Mouse (Mus musculus) midbrain, embryonic 10.5 days (tissue): ENCODE measurements around the gene Slc7a9. TPM values are rescaled to one million over a fixed set of nuclear protein-coding genes. Genes with fewer than 3 reads are reported as not detected.

Source experiments
- DNase-seq: peaks from one replicate; pipeline ENCODE4 v3.0.0-alpha.2; 2017; ENCODE audit warnings: low spot score
- H3K27ac ChIP-seq: fragments of 300-500 bp; sonication (generic); replicated peaks from 2 replicates; pipeline ENCODE4 v1.5.1; 2016; ENCODE audit warnings: mild to moderate bottlenecking
- H3K27me3 ChIP-seq: fragments of 300-500 bp; sonication (generic); 2 replicates; pipeline ENCODE4 v1.6.1; 2016; ENCODE audit warnings: low read depth, mild to moderate bottlenecking; ENCODE audit not compliant: poor library complexity, severe bottlenecking
- H3K36me3 ChIP-seq: fragments of 300-500 bp; sonication (generic); 2 replicates; pipeline ENCODE4 v1.6.1; 2016; ENCODE audit warnings: mild to moderate bottlenecking, moderate library complexity
- H3K4me1 ChIP-seq: fragments of 300-500 bp; sonication (generic); 2 replicates; pipeline ENCODE4 v1.6.1; 2016
- H3K4me3 ChIP-seq: fragments of 300-500 bp; sonication (generic); 2 replicates; pipeline ENCODE4 v1.5.1; 2016; ENCODE audit warnings: mild to moderate bottlenecking, moderate library complexity
- H3K9me3 ChIP-seq: fragments of 300-500 bp; sonication (generic); replicated peaks from 2 replicates; pipeline ENCODE4 v1.6.1; 2016; ENCODE audit warnings: mild to moderate bottlenecking
- WGBS: fragments of 180-500 bp; shearing (Covaris S2); methylation state at CpG from one replicate; pipeline ENCODE4 v1.1.7; 2016; 5-methylcytosine and 5-hydroxymethylcytosine counted together
- polyA plus RNA-seq: library from polyadenylated mRNA; unstranded; fragments of >200 nt; fragmentation: Nextera tagmentation; extraction: Ambion mirVana; gene quantifications from 2 replicates; pipeline ENCODE4 v1.2.1, GENCODE M21; 2016

Gene Slc7a9
- polyA plus RNA-seq, 1 experiment from 2014 or later = 0.17 TPM

DNA sequence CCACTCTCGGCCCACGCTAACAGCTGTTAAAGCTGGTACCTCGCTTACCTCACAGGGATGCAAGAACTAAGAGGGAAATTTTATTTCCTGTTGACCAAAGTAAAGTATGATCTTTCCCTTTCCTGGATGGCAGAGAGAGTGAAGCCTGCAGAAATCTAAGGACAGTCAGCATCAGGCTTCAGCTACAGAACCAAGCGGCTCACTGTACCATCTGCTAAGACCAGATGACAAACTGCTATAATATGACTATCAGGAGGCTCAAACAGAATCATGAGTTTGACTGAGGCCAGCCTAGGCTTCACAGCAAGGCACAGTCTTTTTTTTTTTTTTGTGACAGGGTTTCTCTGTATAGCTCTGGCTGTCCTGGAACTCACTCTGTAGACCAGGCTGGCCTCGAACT is 16.4 kb downstream of the Slc7a9 start:
- H3K9me3 ChIP-seq = no peaks in the 10 kb centered on the region
- H3K4me3 ChIP-seq = no peak overlapping the region
- H3K36me3 ChIP-seq = no peaks in the 10 kb centered on the region
- H3K27me3 ChIP-seq = no peaks in the 10 kb centered on the region
- no peak overlapping the region for H3K27ac ChIP-seq
- no peaks in the 10 kb centered on the region for H3K4me1 ChIP-seq
- no peak for DNase-seq
- WGBS = 96% methylated on average over 5 of the region's 5 CpGs

DNA sequence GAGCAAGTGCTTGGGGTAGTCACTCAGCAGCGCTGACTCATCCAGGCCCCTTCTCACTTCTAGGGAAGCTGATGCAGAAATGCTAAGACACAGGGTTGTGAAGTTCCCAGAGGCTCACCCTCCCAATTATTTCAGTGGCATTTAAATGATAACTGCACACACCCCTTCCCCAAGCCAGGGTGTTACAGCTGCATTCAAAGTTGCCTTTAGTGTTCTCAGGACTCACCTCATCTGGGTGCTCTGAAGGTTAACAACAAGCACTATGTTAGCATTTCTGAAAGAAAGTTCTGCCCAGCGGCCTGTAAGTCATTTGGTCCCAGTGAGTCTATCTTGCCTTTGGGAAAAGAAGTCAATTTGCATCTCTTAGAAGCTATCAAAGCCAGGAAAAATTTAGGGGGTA is 19.3 kb downstream of the Slc7a9 start:
- H3K4me1 ChIP-seq = no peaks in the 10 kb centered on the region
- WGBS = 68% methylated on average over 2 of the region's 2 CpGs
- H3K36me3 ChIP-seq = no peaks in the 10 kb centered on the region
- no peak overlapping the region for H3K27ac ChIP-seq
- no peaks in the 10 kb centered on the region for H3K27me3 ChIP-seq
- H3K4me3 ChIP-seq = no peak overlapping the region
- no peaks in the 10 kb centered on the region for H3K9me3 ChIP-seq
- DNase-seq = no peak

DNA sequence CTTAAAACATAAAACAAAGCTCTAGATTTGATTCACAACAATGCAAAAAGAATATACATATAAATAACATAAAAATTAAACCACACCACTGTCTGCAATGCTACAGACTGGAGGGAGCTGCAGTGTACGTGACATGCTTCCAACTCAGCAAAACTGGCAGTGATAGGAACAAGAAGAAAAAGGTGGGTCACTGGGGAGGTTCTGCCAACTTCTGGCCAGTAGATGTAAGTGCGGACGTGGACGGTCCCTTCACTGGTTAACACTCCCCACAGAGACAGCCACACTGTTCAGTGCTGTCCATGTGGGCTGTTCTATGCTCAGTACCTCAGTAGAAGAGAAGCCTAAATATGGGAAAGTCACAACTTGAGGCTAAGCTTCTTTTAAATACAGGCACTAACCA is 22.2 kb downstream of the Slc7a9 start:
- DNase-seq = no peak
- Histone ChIP-seq H3K27ac (no peak overlapping the region), H3K9me3 (no peaks in the 10 kb centered on the region), H3K4me3 (no peak overlapping the region), H3K27me3 (no peaks in the 10 kb centered on the region), H3K36me3 (no peaks in the 10 kb centered on the region), H3K4me1 (no peaks in the 10 kb centered on the region)
- 39% methylated on average over 4 of the region's 4 CpGs for WGBS

DNA sequence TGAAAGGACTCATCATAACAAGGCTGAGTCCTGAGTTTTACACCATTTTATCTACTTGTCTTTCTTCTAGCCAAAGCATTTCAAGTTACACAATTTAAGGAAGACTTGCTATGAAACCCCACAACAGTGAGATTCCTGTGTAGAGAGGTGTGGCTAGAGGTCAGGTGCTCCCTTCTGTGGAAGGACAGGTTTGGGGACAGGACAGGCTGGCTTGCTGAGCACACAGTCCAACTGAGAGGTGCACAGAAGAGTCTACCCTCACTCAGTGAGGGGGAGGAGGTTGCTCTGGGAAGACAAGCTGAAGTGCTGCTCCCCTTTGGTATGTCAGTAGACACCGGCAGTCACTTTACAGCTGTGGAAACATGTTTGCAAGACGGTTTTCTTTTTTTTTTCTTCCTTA is 27.9 kb downstream of the Slc7a9 start:
- no peaks in the 10 kb centered on the region for H3K36me3 ChIP-seq
- no peaks in the 10 kb centered on the region for H3K4me1 ChIP-seq
- H3K27me3 ChIP-seq = no peaks in the 10 kb centered on the region
- no peak overlapping the region for H3K27ac ChIP-seq
- 83% methylated on average over 2 of the region's 2 CpGs for WGBS
- no peaks in the 10 kb centered on the region for H3K9me3 ChIP-seq
- no peak overlapping the region for H3K4me3 ChIP-seq
- no peak for DNase-seq

DNA sequence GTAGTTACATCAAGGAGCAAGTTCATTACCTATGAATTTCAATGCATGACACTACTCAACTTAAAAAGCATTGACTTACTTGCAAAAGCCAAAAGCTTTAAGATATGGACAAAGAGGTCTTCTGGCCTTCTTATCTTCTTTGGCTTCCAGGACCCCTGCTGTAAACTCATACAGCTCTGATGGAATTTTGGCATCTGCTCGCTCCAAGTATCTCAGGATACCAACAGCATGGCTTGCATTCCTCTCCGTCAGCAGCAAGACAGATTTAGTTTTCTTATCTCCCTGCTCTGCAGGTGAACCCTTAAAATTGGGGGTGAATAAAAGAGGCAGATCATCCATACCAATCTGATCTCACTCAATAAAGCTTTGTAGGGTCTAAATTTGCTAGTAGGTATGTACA is 36.5 kb downstream of the Slc7a9 start:
- DNase-seq = no peak
- Histone ChIP-seq H3K4me1 (no peaks in the 10 kb centered on the region), H3K4me3 (no peak overlapping the region), H3K27ac (no peak overlapping the region), H3K9me3 (no peaks in the 10 kb centered on the region), H3K36me3 (no peaks in the 10 kb centered on the region), H3K27me3 (no peaks in the 10 kb centered on the region)
- WGBS = 79% methylated on average over 2 of the region's 2 CpGs

DNA sequence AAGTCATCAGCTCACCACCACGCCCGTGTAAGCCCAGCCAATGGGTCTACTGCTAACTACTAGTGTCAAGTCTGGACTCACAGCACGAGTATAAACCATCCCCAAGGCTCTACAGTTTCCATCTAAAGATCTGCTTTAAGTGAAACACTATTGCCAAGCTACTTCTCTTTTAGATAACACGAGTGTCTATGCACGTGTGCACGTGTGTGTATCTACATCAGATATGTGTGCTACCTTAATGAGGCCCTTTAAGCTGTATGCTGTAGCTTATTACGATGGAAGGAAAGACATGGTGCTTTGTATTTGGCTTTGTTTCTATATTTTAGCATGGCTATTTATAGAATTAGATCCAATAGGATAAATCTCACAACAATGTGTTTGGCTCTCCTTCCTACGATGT is 38.0 kb downstream of the Slc7a9 start:
- Histone ChIP-seq H3K4me1 (no peaks in the 10 kb centered on the region), H3K27me3 (no peaks in the 10 kb centered on the region)
- 88% methylated on average over 8 of the region's 8 CpGs for WGBS

DNA sequence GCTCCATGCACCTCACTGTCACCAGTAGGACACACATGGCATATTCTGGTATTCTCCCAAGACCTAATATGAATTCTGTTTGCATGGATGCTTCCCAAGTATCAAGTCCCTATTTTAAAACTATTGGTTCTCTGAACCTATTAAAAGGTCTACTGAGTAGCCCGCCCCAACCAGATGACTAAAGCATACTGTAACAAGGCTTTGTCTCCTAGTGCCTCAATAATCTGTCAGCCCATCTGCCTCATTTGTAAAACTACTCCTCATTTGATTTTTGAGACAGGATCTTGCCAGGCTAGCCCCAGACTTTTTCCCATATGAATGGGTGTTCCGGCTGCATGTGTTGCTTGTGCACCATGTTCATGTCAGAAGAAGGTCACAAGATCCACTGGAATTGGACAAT is 41.6 kb downstream of the Slc7a9 start:
- no peak overlapping the region for H3K27ac ChIP-seq
- H3K36me3 ChIP-seq = no peaks in the 10 kb centered on the region
- DNase-seq = no peak
- no peak overlapping the region for H3K4me3 ChIP-seq
- no peaks in the 10 kb centered on the region for H3K4me1 ChIP-seq
- no peaks in the 10 kb centered on the region for H3K9me3 ChIP-seq
- WGBS = 90% methylated on average over 2 of the region's 2 CpGs
- no peaks in the 10 kb centered on the region for H3K27me3 ChIP-seq

More for the DNA sequence above, 38.0 kb downstream of the Slc7a9 start:
- no peak overlapping the region for H3K4me3 ChIP-seq
- H3K9me3 ChIP-seq = no peaks in the 10 kb centered on the region
- no peak overlapping the region for H3K27ac ChIP-seq
- DNase-seq = no peak
- no peaks in the 10 kb centered on the region for H3K36me3 ChIP-seq

DNA sequence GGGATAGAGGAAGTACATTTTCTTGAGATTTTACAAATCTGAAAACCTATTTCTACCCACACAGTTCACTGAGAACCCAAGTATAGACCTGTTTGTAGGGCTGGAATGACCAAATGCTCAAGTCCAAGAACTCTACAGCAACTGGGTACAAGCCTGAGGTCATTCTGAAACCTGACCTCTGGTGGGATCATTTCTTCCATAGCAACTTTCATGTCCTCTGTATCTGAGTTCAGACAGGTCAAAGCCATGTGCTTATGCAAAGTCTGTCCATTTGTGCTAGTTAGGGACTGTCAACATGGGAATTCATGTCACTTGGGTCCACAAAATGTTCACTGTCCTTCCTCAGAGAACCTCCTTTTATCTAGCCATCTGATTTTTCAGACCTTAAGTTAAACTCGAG is 42.4 kb downstream of the Slc7a9 start:
- no peak for DNase-seq
- 82% methylated on average over 1 of the region's 1 CpGs for WGBS
- H3K27ac ChIP-seq = no peak overlapping the region
- no peaks in the 10 kb centered on the region for H3K4me1 ChIP-seq
- no peak overlapping the region for H3K4me3 ChIP-seq
- no peaks in the 10 kb centered on the region for H3K36me3 ChIP-seq
- no peaks in the 10 kb centered on the region for H3K9me3 ChIP-seq
- no peaks in the 10 kb centered on the region for H3K27me3 ChIP-seq

DNA sequence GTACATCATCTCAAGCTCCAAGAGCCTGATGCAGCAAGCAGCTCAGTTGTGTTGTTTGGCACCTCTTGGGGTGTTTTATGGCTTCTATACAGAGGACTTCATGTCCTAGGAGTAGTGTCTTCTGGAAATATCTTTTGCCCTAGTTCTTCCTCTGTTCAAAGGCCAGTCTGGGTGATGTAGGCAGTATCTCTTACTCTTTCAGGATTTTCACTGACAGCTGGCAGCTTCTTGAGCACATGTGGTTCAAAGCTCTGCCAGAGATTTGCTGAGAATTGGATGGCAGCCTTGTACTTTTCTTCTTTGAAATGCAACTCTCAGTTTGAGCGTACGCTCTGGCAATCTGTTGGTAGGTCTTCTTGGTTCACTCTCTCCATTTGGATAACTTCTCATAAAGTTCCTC is 48.9 kb downstream of the Slc7a9 start:
- Histone ChIP-seq H3K4me3 (no peak overlapping the region), H3K4me1 (no peaks in the 10 kb centered on the region), H3K27ac (no peak overlapping the region), H3K36me3 (no peaks in the 10 kb centered on the region), H3K27me3 (no peaks in the 10 kb centered on the region), H3K9me3 (no peaks in the 10 kb centered on the region)
- WGBS = 98% methylated on average over 2 of the region's 2 CpGs
- DNase-seq = no peak

DNA sequence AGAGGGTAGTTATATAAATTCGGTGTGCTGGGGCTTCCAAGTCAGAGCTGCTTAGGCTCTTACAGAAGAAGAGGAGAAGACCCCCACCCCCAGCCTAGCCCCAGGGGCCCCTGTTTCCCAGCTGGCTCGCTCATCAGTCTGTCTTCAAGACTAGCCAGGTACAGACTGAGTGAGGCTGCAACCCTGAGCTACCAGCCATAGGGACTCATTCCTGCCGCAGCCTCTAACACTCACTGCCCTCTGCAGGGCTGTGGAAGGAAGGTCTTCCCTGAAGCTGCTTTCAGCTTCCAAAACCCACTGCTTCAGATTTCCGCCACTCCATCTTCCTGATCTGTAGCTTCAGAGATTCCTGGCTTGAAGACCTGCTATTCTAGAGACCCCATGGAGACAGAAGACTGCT is 53.4 kb downstream of the Slc7a9 start:
- Histone ChIP-seq H3K9me3 (no peaks in the 10 kb centered on the region), H3K27ac (no peak overlapping the region), H3K36me3 (no peaks in the 10 kb centered on the region), H3K4me3 (no peak overlapping the region), H3K4me1 (no peaks in the 10 kb centered on the region), H3K27me3 (no peaks in the 10 kb centered on the region)
- WGBS = 21% methylated on average over 4 of the region's 4 CpGs
- DNase-seq = peak; percentile 37

Other genes starting within 250 kb of the Slc7a9 start
- gene Lrp3, start 233.3 kb upstream of the Slc7a9 start, polyA plus RNA-seq = 11.9 and 13.5 TPM in 2 replicates
- gene Gpatch1, start 130.4 kb upstream of the Slc7a9 start, polyA plus RNA-seq = 16.8 and 17.5 TPM in 2 replicates
- gene Rhpn2, start 114.6 kb upstream of the Slc7a9 start, polyA plus RNA-seq = 3.2 and 3.7 TPM in 2 replicates
- 25.2 and 25.3 TPM in 2 replicates for gene Faap24, start 52.0 kb upstream of the Slc7a9 start, polyA plus RNA-seq
- gene Cep89, start 51.8 kb upstream of the Slc7a9 start, polyA plus RNA-seq = 65.8 and 67.0 TPM in 2 replicates
- gene Tdrd12, start 88.9 kb downstream of the Slc7a9 start, polyA plus RNA-seq = 0.06 TPM in 1 of 2 replicates, not detected in the other
- gene Nudt19, start 107.5 kb downstream of the Slc7a9 start, polyA plus RNA-seq = 47.4 and 48.9 TPM in 2 replicates
- gene Rgs9bp, start 136.8 kb downstream of the Slc7a9 start, polyA plus RNA-seq = 0.29 and 0.64 TPM in 2 replicates
- gene Ankrd27, start 137.4 kb downstream of the Slc7a9 start, polyA plus RNA-seq = 37.7 and 39.2 TPM in 2 replicates
- 307 and 342 TPM in 2 replicates for gene Pdcd5, start 198.7 kb downstream of the Slc7a9 start, polyA plus RNA-seq